Mouse (Mus musculus): ENCODE data around the gene Gtf2ird1. TPM values are rescaled to one million over a fixed set of nuclear protein-coding genes. Genes with fewer than 3 reads are reported as not detected.

Gene Gtf2ird1
- polyA plus RNA-seq, 1 experiment, result 94.2 TPM

- no peaks in the 10 kb centered on the region for H3K27me3 ChIP-seq (ENCODE audit: control insufficient read depth, insufficient read depth, low read length, poor library complexity, severe bottlenecking)
- TF ChIP-seq CTCF (IDR thresholded peaks at IDR 0.05; ENCODE audit: low read depth, low read length), result no peak
- TF ChIP-seq POLR2A (IDR thresholded peaks at IDR 0.05; ENCODE audit: insufficient read depth, low read length), result no peak
- no peak for TF ChIP-seq EP300 (IDR thresholded peaks at IDR 0.05; ENCODE audit: insufficient read depth, low read depth, low read length)
- peaks cover 4% of the 10 kb centered on the region for H3K4me1 ChIP-seq (ENCODE audit: control insufficient read depth, insufficient read depth, low read length)
- no peak overlapping the region for H3K9ac ChIP-seq (ENCODE audit: low read depth, poor library complexity, severe bottlenecking)
- no peaks in the 10 kb centered on the region for H3K9me3 ChIP-seq (replicated peaks; ENCODE audit: control insufficient read depth, insufficient read depth, low read length, poor library complexity, severe bottlenecking)
- no peak overlapping the region for H3K4me3 ChIP-seq (ENCODE audit: low read depth, low read length)
- no peak overlapping the region for H3K27ac ChIP-seq (ENCODE audit: insufficient read depth, low read length)
- H3K36me3 ChIP-seq (ENCODE audit: control insufficient read depth, insufficient read depth, low read length, poor library complexity, severe bottlenecking), result peaks cover 20% of the 10 kb centered on the region
Measured at GRCm38 (mm10) chr5:134409606-134410306, 46.8 kb downstream of the Gtf2ird1 start.

DNA sequence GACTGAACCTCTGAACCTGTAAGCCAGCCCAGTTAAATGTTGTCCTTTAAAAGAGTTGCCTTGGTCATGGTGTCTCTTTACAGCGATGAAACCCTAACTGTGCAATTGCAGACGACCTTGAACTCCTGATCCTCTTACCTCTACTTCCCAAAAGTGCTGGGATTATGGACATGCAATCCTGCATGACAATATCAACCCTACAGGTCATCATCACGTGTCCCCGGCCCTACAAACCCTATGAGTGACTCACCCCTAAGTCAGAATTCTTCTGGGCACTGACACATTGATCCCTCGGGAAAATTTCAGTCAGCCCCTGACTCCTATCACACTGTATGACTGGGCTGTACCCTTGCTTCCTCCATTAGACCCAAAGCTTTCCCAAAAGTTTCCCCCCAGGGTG, 48.4 kb downstream of the Gtf2ird1 start:
- H3K36me3 ChIP-seq (ENCODE audit: control insufficient read depth, insufficient read depth, low read length, poor library complexity, severe bottlenecking), result peaks cover 32% of the 10 kb centered on the region
- no peaks in the 10 kb centered on the region for H3K9me3 ChIP-seq (replicated peaks; ENCODE audit: control insufficient read depth, insufficient read depth, low read length, poor library complexity, severe bottlenecking)
- no peak overlapping the region for H3K27ac ChIP-seq (ENCODE audit: insufficient read depth, low read length)
- H3K4me1 ChIP-seq (ENCODE audit: control insufficient read depth, insufficient read depth, low read length), result peaks cover 4% of the 10 kb centered on the region
- no peak for TF ChIP-seq POLR2A (IDR thresholded peaks at IDR 0.05; ENCODE audit: insufficient read depth, low read length)
- TF ChIP-seq EP300 (IDR thresholded peaks at IDR 0.05; ENCODE audit: insufficient read depth, low read depth, low read length), result no peak
- no peak for TF ChIP-seq CTCF (IDR thresholded peaks at IDR 0.05; ENCODE audit: low read depth, low read length)
- no peak overlapping the region for H3K4me3 ChIP-seq (ENCODE audit: low read depth, low read length)
- no peak overlapping the region for H3K9ac ChIP-seq (ENCODE audit: low read depth, poor library complexity, severe bottlenecking)
- no peaks in the 10 kb centered on the region for H3K27me3 ChIP-seq (ENCODE audit: control insufficient read depth, insufficient read depth, low read length, poor library complexity, severe bottlenecking)

GRCm38 (mm10) chr5:134401841-134402240, 54.7 kb downstream of the Gtf2ird1 start:
- Histone ChIP-seq H3K9me3 (replicated peaks; ENCODE audit: control insufficient read depth, insufficient read depth, low read length, poor library complexity, severe bottlenecking) (no peaks in the 10 kb centered on the region), H3K4me3 (ENCODE audit: low read depth, low read length) (no peak overlapping the region), H3K27ac (ENCODE audit: insufficient read depth, low read length) (no peak overlapping the region), H3K36me3 (ENCODE audit: control insufficient read depth, insufficient read depth, low read length, poor library complexity, severe bottlenecking) (peaks cover 21% of the 10 kb centered on the region), H3K4me1 (ENCODE audit: control insufficient read depth, insufficient read depth, low read length) (peaks cover 4% of the 10 kb centered on the region), H3K9ac (ENCODE audit: low read depth, poor library complexity, severe bottlenecking) (no peak overlapping the region), H3K27me3 (ENCODE audit: control insufficient read depth, insufficient read depth, low read length, poor library complexity, severe bottlenecking) (no peaks in the 10 kb centered on the region)
- no peak for TF ChIP-seq POLR2A (IDR thresholded peaks at IDR 0.05; ENCODE audit: insufficient read depth, low read length)
- no peak for TF ChIP-seq EP300 (IDR thresholded peaks at IDR 0.05; ENCODE audit: insufficient read depth, low read depth, low read length)
- TF ChIP-seq CTCF (IDR thresholded peaks at IDR 0.05; ENCODE audit: low read depth, low read length), result no peak

DNA sequence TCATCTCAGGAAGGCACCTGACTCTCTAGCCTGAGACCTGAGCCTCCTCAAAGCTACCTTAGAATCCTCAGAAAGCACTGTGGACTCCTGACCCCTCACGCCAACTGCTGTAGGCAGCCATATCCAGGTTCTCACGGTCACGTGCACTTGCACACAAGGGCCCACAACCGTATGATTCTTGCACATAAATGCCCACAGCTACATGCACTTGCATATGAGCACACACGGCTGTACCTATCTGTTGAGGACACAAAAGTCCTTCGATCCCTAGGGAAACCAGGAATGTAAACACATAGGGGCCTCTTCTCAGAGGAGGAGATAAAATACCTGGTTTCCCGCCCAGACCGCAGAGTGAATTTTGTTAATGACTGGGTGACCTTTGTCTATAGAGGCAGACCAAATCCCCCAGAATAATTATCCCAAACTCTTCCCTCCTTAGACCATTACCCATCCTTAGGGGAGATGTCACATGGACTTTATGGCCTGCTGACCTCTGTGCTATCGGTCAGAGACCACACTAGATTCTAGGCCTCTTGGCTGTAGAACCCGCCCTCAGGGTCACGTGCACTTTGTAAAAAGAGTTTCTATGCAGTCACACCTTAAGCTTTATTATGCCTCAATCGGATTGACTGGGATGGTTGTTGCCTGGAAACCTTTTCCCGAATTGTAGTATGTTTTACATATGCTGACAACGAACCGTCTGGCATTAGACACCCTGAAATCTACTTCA, 58.9 kb downstream of the Gtf2ird1 start:
- no peaks in the 10 kb centered on the region for H3K9me3 ChIP-seq (replicated peaks; ENCODE audit: control insufficient read depth, insufficient read depth, low read length, poor library complexity, severe bottlenecking)
- H3K4me1 ChIP-seq (ENCODE audit: control insufficient read depth, insufficient read depth, low read length), result peaks cover 4% of the 10 kb centered on the region
- H3K27ac ChIP-seq (ENCODE audit: insufficient read depth, low read length), result no peak overlapping the region
- no peak for TF ChIP-seq CTCF (IDR thresholded peaks at IDR 0.05; ENCODE audit: low read depth, low read length)
- no peak for TF ChIP-seq EP300 (IDR thresholded peaks at IDR 0.05; ENCODE audit: insufficient read depth, low read depth, low read length)
- TF ChIP-seq POLR2A (IDR thresholded peaks at IDR 0.05; ENCODE audit: insufficient read depth, low read length), result no peak
- no peak overlapping the region for H3K9ac ChIP-seq (ENCODE audit: low read depth, poor library complexity, severe bottlenecking)
- peaks cover 10% of the 10 kb centered on the region; the same call in 1 of the 2 replicates for H3K36me3 ChIP-seq (ENCODE audit: control insufficient read depth, insufficient read depth, low read length, poor library complexity, severe bottlenecking)
- H3K4me3 ChIP-seq (ENCODE audit: low read depth, low read length), result no peak overlapping the region
- H3K27me3 ChIP-seq (ENCODE audit: control insufficient read depth, insufficient read depth, low read length, poor library complexity, severe bottlenecking), result no peaks in the 10 kb centered on the region

DNA sequence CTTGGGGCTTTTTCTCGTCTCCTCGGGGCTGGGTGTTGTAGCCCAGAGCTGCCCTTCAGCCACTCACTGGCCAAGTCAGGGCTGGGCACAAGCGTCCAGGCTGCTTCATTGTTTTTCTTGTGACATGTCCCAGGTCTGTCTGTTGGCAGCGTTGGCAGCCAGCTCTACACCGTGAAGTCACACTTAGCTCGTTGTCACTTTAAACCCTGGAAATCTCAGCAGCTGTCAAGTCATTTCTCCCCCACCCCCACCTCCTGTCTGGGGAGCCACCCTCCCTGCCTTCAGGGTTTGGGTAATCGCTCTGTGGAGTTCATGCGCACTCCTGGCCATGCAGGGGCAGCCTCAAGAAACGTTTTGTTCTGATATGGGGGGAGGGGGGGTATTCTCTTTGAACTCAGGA, 60.0 kb downstream of the Gtf2ird1 start:
- no peak overlapping the region for H3K4me3 ChIP-seq (ENCODE audit: low read depth, low read length)
- H3K9me3 ChIP-seq (replicated peaks; ENCODE audit: control insufficient read depth, insufficient read depth, low read length, poor library complexity, severe bottlenecking), result no peaks in the 10 kb centered on the region
- H3K27me3 ChIP-seq (ENCODE audit: control insufficient read depth, insufficient read depth, low read length, poor library complexity, severe bottlenecking), result no peaks in the 10 kb centered on the region
- H3K27ac ChIP-seq (ENCODE audit: insufficient read depth, low read length), result no peak overlapping the region
- H3K36me3 ChIP-seq (ENCODE audit: control insufficient read depth, insufficient read depth, low read length, poor library complexity, severe bottlenecking), result peaks cover 14% of the 10 kb centered on the region; the same call in 1 of the 2 replicates
- peaks cover 4% of the 10 kb centered on the region for H3K4me1 ChIP-seq (ENCODE audit: control insufficient read depth, insufficient read depth, low read length)
- no peak overlapping the region for H3K9ac ChIP-seq (ENCODE audit: low read depth, poor library complexity, severe bottlenecking)
- no peak for TF ChIP-seq CTCF (IDR thresholded peaks at IDR 0.05; ENCODE audit: low read depth, low read length)
- TF ChIP-seq POLR2A (IDR thresholded peaks at IDR 0.05; ENCODE audit: insufficient read depth, low read length), result no peak
- no peak for TF ChIP-seq EP300 (IDR thresholded peaks at IDR 0.05; ENCODE audit: insufficient read depth, low read depth, low read length)

- H3K27ac ChIP-seq (ENCODE audit: insufficient read depth, low read length), result no peak overlapping the region
- H3K9ac ChIP-seq (ENCODE audit: low read depth, poor library complexity, severe bottlenecking), result no peak overlapping the region
- H3K4me3 ChIP-seq (ENCODE audit: low read depth, low read length), result no peak overlapping the region
- peaks cover 4% of the 10 kb centered on the region for H3K4me1 ChIP-seq (ENCODE audit: control insufficient read depth, insufficient read depth, low read length)
- TF ChIP-seq EP300 (IDR thresholded peaks at IDR 0.05; ENCODE audit: insufficient read depth, low read depth, low read length) (no peak), CTCF (IDR thresholded peaks at IDR 0.05; ENCODE audit: low read depth, low read length) (no peak)
- H3K27me3 ChIP-seq (ENCODE audit: control insufficient read depth, insufficient read depth, low read length, poor library complexity, severe bottlenecking), result no peaks in the 10 kb centered on the region
- H3K9me3 ChIP-seq (replicated peaks; ENCODE audit: control insufficient read depth, insufficient read depth, low read length, poor library complexity, severe bottlenecking), result no peaks in the 10 kb centered on the region
- H3K36me3 ChIP-seq (ENCODE audit: control insufficient read depth, insufficient read depth, low read length, poor library complexity, severe bottlenecking), result peaks cover 19% of the 10 kb centered on the region; the same call in 1 of the 2 replicates
Measured at GRCm38 (mm10) chr5:134394624-134395023, 61.9 kb downstream of the Gtf2ird1 start.

All from ES-Bruce4 (cell line).